Mouse (Mus musculus) E14TG2a.4 (cell line): Measurements from ENCODE around the gene Ttn.

ENCODE experiments used
- H3K27me3 ChIP-seq: 2 replicates; pipeline ENCODE4 v1.6.1; 2014; ENCODE audit warnings: low read length, control low read depth; ENCODE audit not compliant: insufficient read depth
- H3K36me3 ChIP-seq: 2 replicates; pipeline ENCODE4 v1.6.1; 2014; ENCODE audit warnings: low read length, control low read depth; ENCODE audit not compliant: insufficient read depth
- H3K4me1 ChIP-seq: replicated peaks from 2 replicates; pipeline ENCODE4 v1.6.1; 2014; ENCODE audit warnings: low read depth, low read length, control low read depth
- H3K4me3 ChIP-seq: replicated peaks from 2 replicates; pipeline ENCODE4 v1.5.1; 2014; ENCODE audit warnings: mild to moderate bottlenecking, low read length
- H3K9me3 ChIP-seq: 2 replicates; pipeline ENCODE4 v1.6.1; 2014; ENCODE audit warnings: low read length, control low read depth
- CTCF ChIP-seq: conservative IDR thresholded peaks from 2 replicates; pipeline ENCODE4 v1.5.1; 2014; ENCODE audit warnings: low read length
- NANOG ChIP-seq: IDR thresholded peaks from 2 replicates; pipeline ENCODE4 v1.6.1; 2014; ENCODE audit warnings: borderline replicate concordance, low read length, mixed read lengths
- POU5F1 ChIP-seq: IDR thresholded peaks from 2 replicates; pipeline ENCODE4 v1.6.1; 2014; ENCODE audit warnings: low read length, borderline replicate concordance

The Ttn gene

DNA sequence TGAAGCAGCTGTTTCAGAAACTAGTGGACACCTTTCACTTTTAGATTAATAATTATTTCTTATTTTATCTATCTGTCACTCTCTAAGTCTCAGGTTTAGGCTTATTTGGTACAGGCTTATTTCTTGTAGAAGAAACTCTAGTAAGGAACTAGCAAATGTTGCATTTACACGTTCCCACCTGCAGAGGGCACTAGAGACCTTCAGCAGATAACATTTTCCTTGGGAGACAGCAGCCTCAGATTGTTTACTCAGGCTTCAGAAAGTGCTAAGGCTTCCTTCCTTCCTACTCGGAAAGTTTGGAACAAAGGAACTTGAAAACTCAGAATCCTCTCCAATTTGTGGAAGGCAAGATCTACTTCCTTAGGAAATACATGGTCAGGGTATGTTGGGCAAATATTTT is 52.6 kb downstream of the Ttn start:
- no peaks in the 10 kb centered on the region; the same call in 1 of the 2 replicates for H3K4me1 ChIP-seq
- no peaks in the 10 kb centered on the region for H3K9me3 ChIP-seq
- no peaks in the 10 kb centered on the region for H3K36me3 ChIP-seq
- no peak overlapping the region for H3K4me3 ChIP-seq
- TF ChIP-seq CTCF (peak; percentile 94), POU5F1 (no peak)
- peaks cover 4% of the 10 kb centered on the region; the same call in 1 of the 2 replicates for H3K27me3 ChIP-seq

DNA sequence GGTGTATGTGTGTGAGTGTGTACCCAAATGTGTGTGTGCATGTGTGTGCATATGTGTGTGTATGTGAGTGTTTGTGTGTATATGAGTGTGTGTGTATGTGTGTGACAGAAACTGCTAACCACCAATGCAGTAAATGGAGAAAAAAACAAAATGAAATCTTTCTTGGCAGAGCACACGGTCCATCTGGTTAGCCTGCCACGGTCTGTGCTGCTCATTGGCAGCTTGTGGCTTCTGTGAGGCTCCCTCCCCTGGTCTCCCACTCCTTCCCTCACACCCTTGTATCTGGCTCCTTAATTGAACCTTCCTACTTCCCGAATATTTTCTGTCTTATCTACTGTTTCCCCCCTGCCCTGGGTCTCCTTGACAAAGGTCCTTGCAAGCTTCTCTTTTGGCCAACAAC is 53.5 kb downstream of the Ttn start:
- Histone ChIP-seq H3K36me3 (no peaks in the 10 kb centered on the region), H3K9me3 (no peaks in the 10 kb centered on the region), H3K4me3 (no peak overlapping the region), H3K27me3 (peaks cover 4% of the 10 kb centered on the region; the same call in 1 of the 2 replicates), H3K4me1 (no peaks in the 10 kb centered on the region; the same call in 1 of the 2 replicates)
- TF ChIP-seq CTCF = no peak
- TF ChIP-seq NANOG = no peak
- TF ChIP-seq POU5F1 = no peak

DNA sequence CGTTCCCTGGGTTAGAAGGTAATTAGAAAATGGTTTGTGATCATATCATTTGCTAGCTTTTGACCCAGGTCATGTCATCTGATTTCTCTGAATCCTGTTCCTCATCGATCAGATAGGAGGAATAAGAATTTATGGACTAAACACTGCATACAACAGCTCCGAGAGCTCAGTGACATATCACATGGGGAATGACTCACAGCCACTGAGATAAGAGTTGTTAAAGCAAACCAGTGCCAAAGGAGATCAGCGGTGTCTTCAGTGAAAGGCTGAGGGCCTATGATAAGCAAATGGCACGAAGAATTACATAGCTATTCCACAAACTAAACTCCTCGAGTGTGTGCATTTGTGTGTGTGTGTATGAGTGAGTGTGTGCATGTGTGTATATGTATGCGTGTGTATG is 54.0 kb downstream of the Ttn start:
- no peaks in the 10 kb centered on the region for H3K36me3 ChIP-seq
- peaks cover 3% of the 10 kb centered on the region; the same call in 1 of the 2 replicates for H3K27me3 ChIP-seq
- TF ChIP-seq CTCF = no peak
- no peak for TF ChIP-seq NANOG
- no peak for TF ChIP-seq POU5F1
- H3K4me3 ChIP-seq = no peak overlapping the region
- H3K9me3 ChIP-seq = no peaks in the 10 kb centered on the region
- H3K4me1 ChIP-seq = no peaks in the 10 kb centered on the region; the same call in 1 of the 2 replicates

DNA sequence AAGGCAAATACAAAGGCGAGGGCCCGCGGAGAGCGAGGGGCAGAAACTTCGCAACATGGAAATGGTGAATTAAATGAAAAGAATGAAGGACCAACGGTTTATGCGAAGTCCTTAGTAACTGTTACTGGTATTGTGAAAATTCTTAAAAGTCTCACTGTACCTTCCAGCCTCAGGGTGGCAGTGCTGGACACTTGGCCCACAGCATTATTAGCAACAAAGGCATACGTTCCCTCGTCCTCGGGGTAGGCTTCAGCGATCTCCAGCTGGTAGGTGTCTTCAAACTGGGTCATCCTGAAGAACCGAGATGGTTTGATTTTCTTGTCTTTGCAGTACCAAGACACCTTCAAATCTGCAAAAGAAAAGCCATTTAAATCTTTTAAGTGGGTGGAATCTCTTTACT is 55.4 kb downstream of the Ttn start:
- Histone ChIP-seq H3K27me3 (no peaks in the 10 kb centered on the region), H3K4me1 (no peaks in the 10 kb centered on the region), H3K4me3 (no peak overlapping the region), H3K9me3 (no peaks in the 10 kb centered on the region), H3K36me3 (no peaks in the 10 kb centered on the region)
- TF ChIP-seq POU5F1 (no peak), NANOG (no peak), CTCF (no peak)

DNA sequence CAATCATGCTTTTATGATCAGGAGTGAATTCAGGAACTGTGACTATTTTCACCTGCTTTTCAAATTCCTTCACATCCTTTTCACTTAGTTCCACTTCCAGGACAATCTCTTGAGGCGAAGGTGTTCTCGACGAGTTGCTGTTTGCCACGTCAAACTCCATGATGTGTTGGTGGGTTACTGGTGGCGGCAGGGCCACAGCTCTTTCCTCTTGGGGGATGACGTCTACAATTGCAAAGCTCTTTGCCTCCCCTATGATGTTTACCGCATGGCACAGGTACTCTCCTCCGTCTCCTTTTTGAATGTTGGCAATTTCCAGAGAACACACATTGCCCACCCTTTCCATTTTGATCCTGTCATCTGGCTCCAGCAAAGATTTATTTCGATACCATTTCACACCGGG is 67.4 kb downstream of the Ttn start:
- Histone ChIP-seq H3K4me3 (no peak overlapping the region), H3K27me3 (no peaks in the 10 kb centered on the region), H3K4me1 (no peaks in the 10 kb centered on the region), H3K36me3 (no peaks in the 10 kb centered on the region), H3K9me3 (peaks cover 32% of the 10 kb centered on the region)
- TF ChIP-seq CTCF = no peak
- TF ChIP-seq NANOG = no peak
- no peak for TF ChIP-seq POU5F1

DNA sequence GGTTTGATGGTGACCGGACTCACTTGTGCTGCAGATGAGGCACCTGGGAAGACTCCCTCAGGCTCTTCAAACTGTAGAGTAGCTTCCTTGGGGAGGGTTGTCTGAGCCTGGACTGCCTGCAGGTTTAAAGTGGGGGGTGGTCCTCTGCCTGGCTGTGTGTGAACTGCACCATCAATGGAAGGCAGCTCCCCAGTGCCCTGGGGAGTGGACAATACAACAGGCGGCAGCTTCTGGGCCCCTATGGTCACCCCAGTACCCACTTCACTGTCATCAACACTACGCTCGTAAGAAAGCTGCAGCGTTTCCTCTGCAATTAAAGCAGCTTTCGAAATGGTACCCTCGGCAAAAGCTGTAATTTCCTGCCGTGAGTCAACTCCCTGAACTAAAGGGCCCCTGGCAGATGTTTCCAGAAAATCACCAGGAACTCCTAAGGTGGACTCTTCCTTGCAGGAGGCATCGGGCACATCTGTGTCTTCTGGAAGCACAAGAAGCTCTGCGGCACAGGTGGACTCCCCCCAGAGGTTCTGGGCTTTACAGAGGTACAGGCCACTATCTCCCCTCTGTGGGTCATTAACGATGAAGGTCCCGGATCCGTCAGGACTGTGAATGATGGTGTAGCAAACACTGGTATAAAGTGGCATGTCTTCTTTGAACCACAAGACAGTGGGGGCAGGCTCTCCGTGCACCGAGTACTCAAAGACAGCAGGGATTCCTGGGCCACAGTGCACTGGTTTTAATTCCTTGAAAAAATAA is 73.5 kb downstream of the Ttn start:
- TF ChIP-seq POU5F1 = no peak
- TF ChIP-seq CTCF = no peak
- no peak for TF ChIP-seq NANOG
- Histone ChIP-seq H3K4me3 (no peak overlapping the region), H3K27me3 (peaks cover 7% of the 10 kb centered on the region; the same call in 1 of the 2 replicates), H3K9me3 (no peaks in the 10 kb centered on the region), H3K36me3 (no peaks in the 10 kb centered on the region), H3K4me1 (no peaks in the 10 kb centered on the region)

DNA sequence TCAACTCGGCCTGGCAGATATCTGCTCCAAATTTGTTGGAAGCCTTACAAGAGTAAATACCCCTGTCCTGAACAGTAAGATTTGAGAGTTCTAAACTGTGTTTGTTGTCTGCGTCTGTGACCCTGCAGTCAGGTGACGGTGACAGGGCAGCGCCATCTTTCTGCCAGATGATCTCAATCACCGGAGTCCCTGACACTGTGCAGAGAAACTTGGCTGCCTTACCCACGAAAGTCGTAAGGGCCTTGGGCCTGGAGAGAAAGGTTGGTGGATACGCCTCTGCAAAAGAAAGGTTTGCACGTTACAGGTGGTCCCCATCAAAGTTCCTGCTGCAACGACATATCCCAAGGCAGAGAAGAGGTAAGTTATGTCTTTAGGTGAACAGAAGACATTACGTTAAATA is 79.0 kb downstream of the Ttn start:
- no peak overlapping the region for H3K4me3 ChIP-seq
- TF ChIP-seq CTCF (no peak), NANOG (no peak), POU5F1 (no peak)
- no peaks in the 10 kb centered on the region for H3K36me3 ChIP-seq
- no peaks in the 10 kb centered on the region for H3K9me3 ChIP-seq
- no peaks in the 10 kb centered on the region for H3K4me1 ChIP-seq
- H3K27me3 ChIP-seq = peaks cover 10% of the 10 kb centered on the region; the same call in 1 of the 2 replicates

DNA sequence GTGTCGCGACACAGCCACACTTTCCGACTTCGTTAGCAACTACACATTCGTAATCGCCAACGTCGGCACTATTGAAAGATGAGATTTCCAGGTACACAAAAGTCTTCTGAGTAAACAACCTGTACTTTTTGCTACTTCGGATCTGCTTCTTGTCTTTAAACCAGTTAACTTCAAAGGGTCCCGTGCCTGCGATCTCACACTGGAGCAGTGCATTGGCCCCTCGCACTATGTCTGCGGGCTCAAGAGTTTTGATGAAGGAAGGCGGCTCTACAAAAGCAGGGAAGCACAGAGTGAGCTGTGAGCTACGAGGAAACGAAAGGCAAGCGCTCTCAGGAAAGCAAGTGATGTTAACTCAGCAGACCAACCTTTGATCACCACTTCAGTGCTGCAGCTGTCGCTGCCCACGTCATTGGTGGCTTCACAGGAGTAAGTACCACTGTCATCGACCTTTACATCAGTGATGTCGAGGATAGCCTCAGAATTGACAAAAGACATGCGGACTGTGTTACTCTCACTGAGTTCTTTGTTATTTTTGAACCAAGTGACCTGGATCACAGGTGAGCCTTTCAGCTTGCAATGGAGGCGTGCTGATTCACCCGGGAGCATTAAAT is 80.8 kb downstream of the Ttn start:
- no peak for TF ChIP-seq POU5F1
- no peak for TF ChIP-seq CTCF
- no peak for TF ChIP-seq NANOG
- Histone ChIP-seq H3K4me1 (no peaks in the 10 kb centered on the region), H3K36me3 (no peaks in the 10 kb centered on the region), H3K9me3 (no peaks in the 10 kb centered on the region), H3K4me3 (no peak overlapping the region), H3K27me3 (0 out of 2 replicates have a peak, but pooled peaks cover 6% of the 10 kb centered on the region)

DNA sequence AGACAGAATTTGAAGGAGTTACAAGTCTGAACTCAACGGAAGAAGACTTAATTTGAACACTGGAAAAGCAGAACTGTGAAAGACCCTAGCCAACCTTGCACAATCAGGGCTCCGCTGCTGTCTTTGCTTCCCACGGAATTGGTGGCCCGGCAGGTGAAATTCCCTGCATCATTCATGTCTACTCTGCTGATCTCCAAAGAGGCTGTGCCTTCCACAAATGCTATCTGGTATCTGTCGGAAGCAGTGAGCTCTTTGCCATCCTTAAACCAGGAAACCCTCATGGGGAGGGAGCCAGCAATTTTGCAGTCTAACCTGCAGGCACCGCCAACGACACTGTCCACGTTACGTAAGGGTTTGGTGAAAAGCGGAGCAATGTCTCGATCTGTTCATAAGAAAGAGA is 82.5 kb downstream of the Ttn start:
- TF ChIP-seq NANOG = no peak
- no peak for TF ChIP-seq POU5F1
- no peak for TF ChIP-seq CTCF
- Histone ChIP-seq H3K4me3 (no peak overlapping the region), H3K4me1 (no peaks in the 10 kb centered on the region), H3K36me3 (no peaks in the 10 kb centered on the region), H3K9me3 (no peaks in the 10 kb centered on the region), H3K27me3 (0 out of 2 replicates have a peak, but pooled peaks cover 6% of the 10 kb centered on the region)
